Mouse (Mus musculus) thymus, adult 2 months (tissue): ENCODE results near the gene Txn1.

Experiments used
- CTCF ChIP-seq: fragments of 200-500 bp; IDR thresholded peaks from 2 replicates; pipeline ENCODE4 v1.5.1; 2012; ENCODE audit warnings: mild to moderate bottlenecking, control low read depth, low read length, moderate library complexity, borderline replicate concordance; ENCODE audit not compliant: control insufficient read depth, poor library complexity, insufficient read depth; ENCODE audit errors: extremely low read depth
- POLR2A ChIP-seq: fragments of 200-500 bp; IDR thresholded peaks from 2 replicates; pipeline ENCODE4 v1.6.1; 2012; ENCODE audit warnings: mild to moderate bottlenecking, low read length, control low read depth, moderate library complexity; ENCODE audit not compliant: control insufficient read depth, poor library complexity, insufficient read depth; ENCODE audit errors: extremely low read depth

GRCm38 (mm10) chr4:57947476-57947875 lies 8.7 kb downstream of the Txn1 start:
- TF ChIP-seq POLR2A: no peak
- no peak for TF ChIP-seq CTCF
